Comparison of ENCODE assay signal across 18 mouse cellular contexts in genomic region chr7:128979904-128980303, GRCm38 (mm10).
DNase-seq lines count a peak whose midpoint lies in the region; ATAC-seq and TF ChIP-seq lines count a peak whose summit lies in the region.
"Had no signal": no experiment of that assay in that cellular context is flagged by ENCODE, and none has a peak within 500 bp of the region (broad histone marks: within the 10 kb centered on the region; RNA-seq: fewer than 3 reads in every experiment).

No protein-coding gene starts in this region.

- H3K4me3 ChIP-seq in lung, embryonic 14.5 days (ENCODE audit: low read depth, low read length): no peak overlapping the region
- no peak overlapping the region for H3K4me3 ChIP-seq in lung, adult 2 months (replicated peaks; ENCODE audit: extremely low read depth, low read depth, low read length)
- H3K4me3 ChIP-seq in stomach, embryonic 15.5 days (replicated peaks): no peak overlapping the region
- no peak overlapping the region for H3K4me3 ChIP-seq in liver, embryonic 11.5 days (ENCODE audit: low read depth, low read length)
- H3K4me3 ChIP-seq: embryonic facial prominence, embryonic 12.5 days; forebrain, embryonic 15.5 days; heart, embryonic 10.5 days; hindbrain, embryonic 13.5 days had no signal

- no peak for TF ChIP-seq CTCF in lung, embryonic 14.5 days (IDR thresholded peaks at IDR 0.05; ENCODE audit: low read depth)
- no peak for TF ChIP-seq CTCF in lung, adult 2 months (IDR thresholded peaks at IDR 0.05; ENCODE audit: insufficient read depth, low read length)

- no peak for ATAC-seq in lung, embryonic 14.5 days (ENCODE audit: insufficient read depth)
- peak; percentile 50; the same call in 1 of the 2 replicates for ATAC-seq in stomach, embryonic 15.5 days (ENCODE audit: insufficient read depth, low FRiP score, low read depth)
- no peak for ATAC-seq in liver, embryonic 11.5 days (replicated peaks; ENCODE audit: low FRiP score)
- ATAC-seq in monocyte, adult 5-6 weeks (replicated peaks; ENCODE audit: insufficient number of reproducible peaks, low FRiP score, low TSS enrichment, poor library complexity, severe bottlenecking): no peak
- ATAC-seq: activated CD4-positive, CD25-positive, alpha-beta regulatory T cell, adult 4 months; forebrain, embryonic 15.5 days had no signal

- 57% methylated on average over 4 of the region's 4 CpGs for WGBS in lung, embryonic 14.5 days
- WGBS in lung, adult 2 months: 62% methylated on average over 3 of the region's 4 CpGs
- 59% methylated on average over 4 of the region's 4 CpGs for WGBS in stomach, embryonic 15.5 days
- 82% methylated on average over 4 of the region's 4 CpGs for WGBS in liver, embryonic 11.5 days

- no peaks in the 10 kb centered on the region for H3K27me3 ChIP-seq in lung, embryonic 14.5 days (ENCODE audit: insufficient read depth, low read length)
- no peaks in the 10 kb centered on the region for H3K27me3 ChIP-seq in stomach, embryonic 15.5 days (replicated peaks)
- H3K27me3 ChIP-seq in liver, embryonic 11.5 days (replicated peaks; ENCODE audit: control insufficient read depth, insufficient read depth, low read length): no peaks in the 10 kb centered on the region
- H3K27me3 ChIP-seq: embryonic facial prominence, embryonic 12.5 days; forebrain, embryonic 15.5 days; hindbrain, embryonic 13.5 days had no signal

- H3K36me3 ChIP-seq in lung, embryonic 14.5 days (ENCODE audit: insufficient read depth): no peaks in the 10 kb centered on the region
- no peaks in the 10 kb centered on the region for H3K36me3 ChIP-seq in stomach, embryonic 15.5 days
- H3K36me3 ChIP-seq in liver, embryonic 11.5 days (ENCODE audit: control insufficient read depth, insufficient read depth, low read length): no peaks in the 10 kb centered on the region
- H3K36me3 ChIP-seq: embryonic facial prominence, embryonic 12.5 days; forebrain, embryonic 15.5 days; heart, embryonic 10.5 days; hindbrain, embryonic 13.5 days had no signal

- no peak for TF ChIP-seq POLR2A in lung, adult 2 months (IDR thresholded peaks at IDR 0.05; ENCODE audit: borderline replicate concordance, extremely low read depth, low read depth, low read length)

- H3K9me3 ChIP-seq in lung, embryonic 14.5 days (ENCODE audit: low read depth, low read length): no peaks in the 10 kb centered on the region
- H3K9me3 ChIP-seq in stomach, embryonic 15.5 days: no peaks in the 10 kb centered on the region
- no peaks in the 10 kb centered on the region for H3K9me3 ChIP-seq in liver, embryonic 11.5 days (ENCODE audit: control insufficient read depth, low read length)
- H3K9me3 ChIP-seq: embryonic facial prominence, embryonic 12.5 days; forebrain, embryonic 15.5 days; heart, embryonic 10.5 days; hindbrain, embryonic 13.5 days had no signal

- no peak overlapping the region for H3K9ac ChIP-seq in lung, embryonic 14.5 days
- H3K9ac ChIP-seq in stomach, embryonic 15.5 days: no peak overlapping the region
- H3K9ac ChIP-seq in liver, embryonic 11.5 days (ENCODE audit: low read depth, low read length): no peak overlapping the region
- H3K9ac ChIP-seq: embryonic facial prominence, embryonic 12.5 days; forebrain, embryonic 15.5 days; hindbrain, embryonic 13.5 days had no signal

- peak; percentile 4 for DNase-seq in lung, embryonic 14.5 days
- DNase-seq in lung, adult 2 months: no peak
- peak; percentile 15 for DNase-seq in lung, postnatal 36 days
- DNase-seq in lung, postnatal 4 days: no peak
- no peak for DNase-seq in liver, embryonic 11.5 days (ENCODE audit: low spot score)
- DNase-seq: adrenal gland, postnatal 14 days; cerebellum, adult 2 months; cerebellum, postnatal 10 days; gastrocnemius, postnatal 36 days; heart, adult 18-20 months; heart, postnatal 14 days had no signal

- no peaks in the 10 kb centered on the region for H3K4me1 ChIP-seq in lung, embryonic 14.5 days (ENCODE audit: insufficient read depth)
- H3K4me1 ChIP-seq in lung, adult 2 months (ENCODE audit: control insufficient read depth, insufficient read depth, low read length): no peaks in the 10 kb centered on the region; the same call in 1 of the 2 replicates
- H3K4me1 ChIP-seq in stomach, embryonic 15.5 days: no peaks in the 10 kb centered on the region
- H3K4me1 ChIP-seq in liver, embryonic 11.5 days (replicated peaks; ENCODE audit: control insufficient read depth, insufficient read depth, low read length): no peaks in the 10 kb centered on the region
- H3K4me1 ChIP-seq: embryonic facial prominence, embryonic 12.5 days; forebrain, embryonic 15.5 days; heart, embryonic 10.5 days; hindbrain, embryonic 13.5 days had no signal

- no peak overlapping the region for H3K4me2 ChIP-seq in lung, embryonic 14.5 days
- H3K4me2 ChIP-seq in stomach, embryonic 15.5 days: no peak overlapping the region
- H3K4me2 ChIP-seq in liver, embryonic 11.5 days: no peak overlapping the region
- H3K4me2 ChIP-seq: embryonic facial prominence, embryonic 12.5 days; forebrain, embryonic 15.5 days; hindbrain, embryonic 13.5 days had no signal

- H3K27ac ChIP-seq in lung, embryonic 14.5 days (ENCODE audit: low read depth): no peak overlapping the region
- H3K27ac ChIP-seq in stomach, embryonic 15.5 days: no peak overlapping the region
- H3K27ac ChIP-seq in liver, embryonic 11.5 days (ENCODE audit: low read depth, low read length): no peak overlapping the region
- H3K27ac ChIP-seq: embryonic facial prominence, embryonic 12.5 days; forebrain, embryonic 15.5 days; heart, embryonic 10.5 days; hindbrain, embryonic 13.5 days had no signal

Comparison
In these comparisons a context has a peak if more than half of its experiments do, and no peak if none do; other contexts are left out.
1. DNase-seq: peak in lung, embryonic 14.5 days (single experiment) and lung, postnatal 36 days (single experiment); none in lung, adult 2 months (single experiment), lung, postnatal 4 days (0 of 2) and liver, embryonic 11.5 days (single experiment).